Mouse (Mus musculus): ENCODE results near the gene Afg1l.

DNA sequence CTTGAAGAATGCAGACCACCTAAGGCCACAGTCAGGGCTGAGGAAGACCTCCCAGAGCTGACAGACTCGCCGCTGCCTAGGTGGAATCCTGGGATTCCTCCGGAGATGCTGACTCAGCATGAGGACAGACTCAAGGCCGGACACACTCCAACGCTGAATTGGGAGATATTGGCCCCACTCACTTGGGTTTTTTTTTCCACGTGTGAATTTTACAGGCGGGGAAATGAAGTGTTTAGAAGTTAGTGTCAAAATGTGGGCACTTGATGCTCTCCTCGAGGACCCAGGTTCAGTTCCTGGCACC lies 169.7 kb downstream of the Afg1l start:
- TF ChIP-seq CTCF (conservative IDR thresholded peaks at IDR 0.05; ENCODE audit: insufficient read depth, insufficient read length, low read depth, low read length) (no peak), POLR2A (IDR thresholded peaks at IDR 0.05; ENCODE audit: low read depth, low read length) (no peak)

Measured in kidney, adult 2 months (tissue).